Mouse (Mus musculus) heart, embryonic 13.5 days (tissue): ENCODE measurements at regions not wholly inside any gene's neighbourhood (a gene's known extent, or its start where the extent isn't known, plus 50 kb on each side); places are given as distances from the start of the nearest gene placed in this dataset.
A peak's percentile ranks its signal among the peaks of the same experiment; 100 is the strongest.

Source experiments
- ATAC-seq: fragments of 200-750 bp; cut with Nextera tagmentation; 2 replicates; pipeline ENCODE4 v1.8.0; 2017; ENCODE audit warnings: moderate TSS enrichment; ENCODE audit not compliant: insufficient number of reproducible peaks, low FRiP score, low TSS enrichment; ENCODE audit errors: extremely low read depth
- H3K27ac ChIP-seq: fragments of 300-500 bp; sonication (generic); replicated peaks from 2 replicates; pipeline ENCODE4 v1.5.1; 2015; ENCODE audit warnings: moderate library complexity, mild to moderate bottlenecking, inconsistent platforms
- H3K27me3 ChIP-seq: fragments of 300-500 bp; sonication (generic); replicated peaks from 2 replicates; pipeline ENCODE4 v1.6.1; 2015; ENCODE audit warnings: mild to moderate bottlenecking, inconsistent platforms
- H3K36me3 ChIP-seq: fragments of 300-500 bp; sonication (generic); 2 replicates; pipeline ENCODE4 v1.6.1; 2015; ENCODE audit warnings: mild to moderate bottlenecking, inconsistent platforms
- H3K4me1 ChIP-seq: fragments of 300-500 bp; sonication (generic); 2 replicates; pipeline ENCODE4 v1.6.1; 2015; ENCODE audit warnings: inconsistent platforms
- H3K4me2 ChIP-seq: fragments of 300-500 bp; sonication (generic); 2 replicates; pipeline ENCODE4 v1.6.1; 2015; ENCODE audit warnings: inconsistent platforms, mild to moderate bottlenecking, moderate library complexity
- H3K4me3 ChIP-seq: fragments of 300-500 bp; sonication (generic); 2 replicates; pipeline ENCODE4 v1.5.1; 2015; ENCODE audit warnings: moderate library complexity, mild to moderate bottlenecking, inconsistent platforms
- H3K9ac ChIP-seq: fragments of 300-500 bp; sonication (generic); 2 replicates; pipeline ENCODE4 v1.6.1; 2015; ENCODE audit warnings: inconsistent platforms, mild to moderate bottlenecking, moderate library complexity
- H3K9me3 ChIP-seq: fragments of 300-500 bp; sonication (generic); 2 replicates; pipeline ENCODE4 v1.6.1; 2016; ENCODE audit warnings: inconsistent platforms
- WGBS: fragments of 180-500 bp; shearing (Covaris S2); methylation state at CpG from one replicate; pipeline ENCODE4 v1.1.7; 2015; ENCODE audit warnings: mixed read lengths; 5-methylcytosine and 5-hydroxymethylcytosine counted together

DNA sequence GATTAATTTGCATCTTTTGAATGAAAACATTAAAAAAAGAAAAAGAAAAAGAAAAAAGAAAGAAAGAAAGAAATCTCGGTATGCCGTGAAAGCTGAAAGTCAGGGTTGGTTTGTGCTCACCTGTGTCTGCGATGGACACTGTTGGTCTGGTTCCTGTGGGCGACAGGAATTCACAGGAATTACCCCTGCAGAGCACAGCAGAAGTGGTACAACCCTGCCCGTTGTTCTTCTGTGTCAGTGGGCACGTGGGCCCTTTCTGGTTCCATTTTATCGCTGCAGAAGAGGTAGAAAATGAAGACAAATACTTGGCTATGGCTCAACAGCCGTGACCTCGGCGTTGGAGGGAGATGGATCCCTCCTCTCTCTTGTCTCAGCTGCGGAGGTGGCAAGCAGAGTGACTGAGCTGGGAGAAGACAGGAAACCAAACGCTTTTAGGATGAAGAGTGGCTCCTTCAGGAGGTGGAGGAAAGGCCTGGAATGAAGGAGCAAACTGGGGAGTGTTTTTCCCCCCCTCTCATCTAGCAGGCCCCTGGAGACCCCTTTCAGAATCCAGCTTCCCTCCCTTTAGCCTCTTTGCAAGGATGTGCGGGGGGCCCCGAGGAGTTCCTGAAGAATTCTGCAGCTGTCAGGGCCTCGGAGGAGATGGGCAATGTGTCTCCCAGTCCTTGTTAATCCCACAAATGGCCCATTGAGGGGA is 134.7 kb upstream of the Map3k1 start:
- Histone ChIP-seq H3K9ac (no peak overlapping the region), H3K27ac (no peak overlapping the region), H3K9me3 (no peaks in the 10 kb centered on the region), H3K4me2 (no peak overlapping the region), H3K36me3 (no peaks in the 10 kb centered on the region), H3K4me3 (no peak overlapping the region), H3K4me1 (peaks cover 43% of the 10 kb centered on the region), H3K27me3 (no peaks in the 10 kb centered on the region)
- 58% methylated on average over 15 of the region's 15 CpGs for WGBS
- ATAC-seq: no peak

DNA sequence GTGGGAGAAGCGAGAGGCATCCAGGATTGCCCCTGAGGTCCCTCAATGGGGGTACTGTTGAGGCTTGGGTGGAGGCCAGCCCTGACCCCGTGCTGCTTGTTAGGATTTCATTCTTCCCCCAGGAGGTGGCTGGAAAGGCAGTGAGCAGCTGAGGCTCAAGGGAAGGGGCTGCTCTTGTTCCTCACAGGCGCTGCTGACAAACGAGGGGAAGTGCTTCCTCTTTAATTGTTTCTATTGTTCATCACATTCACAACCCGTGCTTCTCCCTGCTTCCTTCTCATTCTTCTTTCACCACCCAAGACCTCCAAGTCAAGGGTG is 135.3 kb upstream of the Map3k1 start:
- Histone ChIP-seq H3K27me3 (no peaks in the 10 kb centered on the region), H3K27ac (no peak overlapping the region), H3K4me3 (no peak overlapping the region), H3K9me3 (no peaks in the 10 kb centered on the region), H3K4me2 (no peak overlapping the region), H3K36me3 (no peaks in the 10 kb centered on the region), H3K4me1 (peaks cover 38% of the 10 kb centered on the region), H3K9ac (no peak overlapping the region)
- no peak for ATAC-seq
- 21% methylated on average over 5 of the region's 5 CpGs for WGBS

DNA sequence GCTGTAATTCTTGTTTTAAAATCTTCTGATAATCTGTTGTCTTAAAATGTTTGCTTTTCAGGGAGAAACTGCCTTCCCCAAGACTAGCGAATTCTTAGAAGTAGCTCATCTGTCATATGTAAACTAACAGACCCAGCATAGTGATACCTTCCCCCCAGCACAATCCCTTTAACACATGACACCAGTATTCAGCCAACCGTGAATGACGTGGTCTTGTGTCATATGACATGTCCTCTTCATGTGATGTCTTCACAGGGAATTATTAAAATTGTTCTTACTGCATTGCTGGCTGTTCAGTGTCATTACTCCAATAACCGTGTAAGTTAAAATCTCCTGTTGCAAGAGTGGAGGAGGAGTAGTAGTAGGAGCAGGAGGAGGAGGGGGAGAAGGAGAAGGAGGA is 137.5 kb upstream of the Map3k1 start:
- H3K4me2 ChIP-seq: no peak overlapping the region
- no peak for ATAC-seq
- no peaks in the 10 kb centered on the region for H3K27me3 ChIP-seq
- H3K4me3 ChIP-seq: no peak overlapping the region
- no peak overlapping the region for H3K9ac ChIP-seq
- no peaks in the 10 kb centered on the region for H3K9me3 ChIP-seq
- no peaks in the 10 kb centered on the region for H3K36me3 ChIP-seq
- WGBS: 76% methylated on average over 4 of the region's 4 CpGs
- H3K27ac ChIP-seq: no peak overlapping the region
- peaks cover 16% of the 10 kb centered on the region for H3K4me1 ChIP-seq

DNA sequence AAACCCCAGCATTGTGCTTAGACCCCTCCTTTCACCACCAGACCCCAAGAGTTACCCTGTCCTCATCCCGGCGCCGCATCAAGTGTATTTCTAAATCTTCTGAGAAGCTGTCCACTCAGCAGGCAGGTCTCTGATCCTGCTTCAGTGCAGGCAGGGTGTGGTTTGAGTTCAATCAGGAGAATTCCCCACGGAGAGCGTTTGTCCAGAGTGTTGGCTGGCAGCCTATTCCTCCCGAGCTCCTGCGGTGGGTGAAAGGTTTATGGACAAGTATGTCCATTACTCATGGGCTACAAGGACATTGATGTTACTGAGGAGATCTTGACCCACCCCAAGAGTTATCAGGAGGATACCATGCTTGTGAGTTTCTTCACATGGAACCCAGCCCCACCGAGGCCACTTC is 138.0 kb upstream of the Map3k1 start:
- Histone ChIP-seq H3K27ac (no peak overlapping the region), H3K9ac (no peak overlapping the region), H3K9me3 (no peaks in the 10 kb centered on the region), H3K4me3 (no peak overlapping the region), H3K4me1 (peaks cover 11% of the 10 kb centered on the region; the same call in 1 of the 2 replicates), H3K27me3 (no peaks in the 10 kb centered on the region), H3K36me3 (no peaks in the 10 kb centered on the region), H3K4me2 (no peak overlapping the region)
- no peak for ATAC-seq
- 75% methylated on average over 8 of the region's 8 CpGs for WGBS

DNA sequence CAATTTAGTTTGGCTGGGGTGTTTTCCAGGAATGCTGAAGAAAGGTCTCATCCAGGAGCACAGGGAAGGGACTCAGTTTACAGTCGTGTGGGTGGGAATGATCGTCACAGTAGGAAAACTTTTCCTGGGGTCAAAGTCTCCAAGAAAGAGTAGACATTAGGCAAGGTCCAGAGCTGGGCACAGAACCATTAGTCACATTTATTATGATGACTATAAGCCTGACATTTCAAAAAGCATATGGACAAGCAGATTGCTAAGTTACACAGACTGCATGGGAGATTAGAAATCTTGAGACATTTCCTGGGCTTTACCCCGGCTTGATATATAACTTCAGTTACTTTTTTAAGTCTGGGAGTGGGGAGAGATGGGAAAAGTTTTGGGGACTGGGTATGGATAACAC is 139.6 kb upstream of the Map3k1 start:
- Histone ChIP-seq H3K9ac (no peak overlapping the region), H3K27me3 (no peaks in the 10 kb centered on the region), H3K27ac (no peak overlapping the region), H3K4me1 (peaks cover 11% of the 10 kb centered on the region; the same call in 1 of the 2 replicates), H3K36me3 (no peaks in the 10 kb centered on the region), H3K4me3 (no peak overlapping the region), H3K4me2 (no peak overlapping the region), H3K9me3 (no peaks in the 10 kb centered on the region)
- 53% methylated on average over 3 of the region's 3 CpGs for WGBS
- ATAC-seq: no peak

DNA sequence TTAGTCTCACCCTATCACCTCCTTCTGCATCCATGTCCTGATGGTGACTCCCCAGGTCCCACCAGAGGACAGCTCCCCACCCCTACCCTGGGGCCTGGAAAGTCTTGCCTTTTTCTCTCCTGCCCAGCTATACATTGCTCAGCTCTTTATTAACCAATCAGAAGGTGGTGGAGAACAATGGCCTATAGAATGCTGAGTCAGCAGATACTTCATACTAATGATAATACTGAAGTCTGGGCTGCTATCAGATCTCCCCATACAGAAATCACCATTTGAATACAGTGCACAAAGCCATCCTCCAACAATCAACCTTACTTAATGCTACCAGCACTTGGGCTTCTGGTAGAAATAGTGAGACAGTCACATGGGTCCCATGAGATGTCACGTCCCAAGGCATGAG is 141.2 kb upstream of the Map3k1 start:
- WGBS: 84% methylated on average over 1 of the region's 1 CpGs
- no peaks in the 10 kb centered on the region for H3K9me3 ChIP-seq
- H3K4me2 ChIP-seq: no peak overlapping the region

DNA sequence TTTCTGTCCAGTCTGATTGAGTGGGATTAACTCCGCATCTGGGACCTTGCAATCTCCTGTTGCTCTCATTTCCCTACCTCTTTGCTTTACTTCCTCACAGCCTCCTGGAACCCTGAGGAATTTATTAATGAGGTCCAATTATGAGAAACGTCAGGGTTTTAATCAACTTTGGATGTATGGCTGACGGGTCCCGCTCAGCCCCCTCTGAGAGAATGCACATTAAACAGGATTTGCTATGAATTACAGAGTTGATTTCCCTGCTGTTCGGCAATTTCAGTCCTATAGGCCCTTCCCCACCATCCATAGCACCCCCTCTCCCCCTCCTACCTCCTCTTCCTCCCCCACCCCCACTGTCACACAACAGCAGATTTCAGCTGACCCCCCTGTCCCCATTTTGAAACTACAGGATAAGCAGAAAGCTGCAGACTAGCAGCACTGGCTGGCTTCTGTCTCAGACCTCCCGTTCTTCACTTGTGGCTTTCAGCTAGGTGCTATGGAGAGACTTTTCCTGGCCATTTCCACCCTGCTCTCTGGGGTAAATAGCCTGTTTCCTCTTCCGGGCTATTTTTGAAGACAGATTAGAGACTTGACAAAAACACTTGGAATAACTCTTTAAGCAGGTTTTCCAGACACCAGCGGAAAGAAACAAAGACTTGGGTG is 145.2 kb upstream of the Map3k1 start:
- no peak for ATAC-seq
- H3K4me1 ChIP-seq: peaks cover 32% of the 10 kb centered on the region
- H3K9me3 ChIP-seq: no peaks in the 10 kb centered on the region
- no peaks in the 10 kb centered on the region for H3K36me3 ChIP-seq
- H3K4me2 ChIP-seq: peak overlapping the region; percentile 31
- H3K27me3 ChIP-seq: no peaks in the 10 kb centered on the region
- no peak overlapping the region for H3K9ac ChIP-seq
- H3K27ac ChIP-seq: peak overlapping the region; percentile 61
- H3K4me3 ChIP-seq: no peak overlapping the region
- 56% methylated on average over 8 of the region's 8 CpGs for WGBS

More for the DNA sequence above, 141.2 kb upstream of the Map3k1 start:
- H3K9ac ChIP-seq: no peak overlapping the region
- no peaks in the 10 kb centered on the region for H3K36me3 ChIP-seq
- H3K27ac ChIP-seq: no peak overlapping the region
- ATAC-seq: no peak
- peaks cover 13% of the 10 kb centered on the region for H3K4me1 ChIP-seq
- no peaks in the 10 kb centered on the region for H3K27me3 ChIP-seq
- H3K4me3 ChIP-seq: no peak overlapping the region

DNA sequence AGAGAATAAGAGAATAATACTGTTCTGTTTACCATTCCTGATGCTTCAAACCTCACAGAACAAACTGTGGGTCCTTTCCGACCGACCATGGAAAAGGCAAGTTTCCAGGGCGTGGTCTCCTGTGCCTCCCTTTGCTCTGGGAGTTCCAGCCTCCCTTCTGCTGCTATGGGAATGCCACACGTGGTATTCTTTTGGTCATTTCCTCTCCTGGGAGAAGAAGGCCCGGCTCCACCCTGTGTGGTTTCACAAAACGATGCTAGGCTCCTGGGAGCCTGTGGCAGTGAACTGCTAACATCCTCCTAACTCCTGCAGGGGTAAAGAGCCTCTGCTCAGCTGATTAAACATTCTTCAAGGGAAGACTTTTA is 145.7 kb upstream of the Map3k1 start:
- H3K4me1 ChIP-seq: peaks cover 32% of the 10 kb centered on the region
- no peak; the same call in 1 of the 2 replicates for ATAC-seq
- no peaks in the 10 kb centered on the region for H3K27me3 ChIP-seq
- H3K4me3 ChIP-seq: no peak overlapping the region
- no peaks in the 10 kb centered on the region for H3K9me3 ChIP-seq
- WGBS: 11% methylated on average over 6 of the region's 6 CpGs
- H3K4me2 ChIP-seq: peak overlapping the region; percentile 31
- no peaks in the 10 kb centered on the region for H3K36me3 ChIP-seq
- H3K9ac ChIP-seq: 0 out of 2 replicates have a peak overlapping the region, but pooled peaks have one; percentile 24
- H3K27ac ChIP-seq: peak overlapping the region; percentile 61

DNA sequence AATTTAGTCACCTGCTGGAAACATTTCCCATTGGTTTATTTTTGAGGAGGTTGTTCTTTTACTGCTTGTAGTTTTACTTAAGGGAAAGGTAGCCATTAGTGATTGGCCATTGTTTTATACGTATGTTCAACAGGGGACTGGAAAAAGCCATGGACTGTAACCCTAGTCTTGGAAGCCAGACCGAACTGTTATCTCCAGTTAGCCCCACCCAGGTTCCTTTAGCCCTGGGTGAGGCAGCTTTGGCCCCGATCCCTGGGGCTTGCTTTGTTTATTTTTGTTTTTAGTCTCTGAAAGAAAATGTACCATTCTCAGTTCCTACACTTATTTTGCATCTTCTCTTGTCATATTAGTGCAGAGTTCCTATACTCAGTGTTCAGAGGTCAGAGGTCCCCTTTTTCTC is 148.3 kb upstream of the Map3k1 start:
- H3K9ac ChIP-seq: no peak overlapping the region
- no peak for ATAC-seq
- no peak overlapping the region for H3K4me2 ChIP-seq
- H3K27ac ChIP-seq: no peak overlapping the region
- H3K4me1 ChIP-seq: peaks cover 32% of the 10 kb centered on the region
- H3K4me3 ChIP-seq: no peak overlapping the region
- WGBS: 39% methylated on average over 3 of the region's 3 CpGs
- 0 out of 2 replicates have a peak, but pooled peaks cover 4% of the 10 kb centered on the region for H3K9me3 ChIP-seq
- no peaks in the 10 kb centered on the region for H3K27me3 ChIP-seq
- H3K36me3 ChIP-seq: no peaks in the 10 kb centered on the region

DNA sequence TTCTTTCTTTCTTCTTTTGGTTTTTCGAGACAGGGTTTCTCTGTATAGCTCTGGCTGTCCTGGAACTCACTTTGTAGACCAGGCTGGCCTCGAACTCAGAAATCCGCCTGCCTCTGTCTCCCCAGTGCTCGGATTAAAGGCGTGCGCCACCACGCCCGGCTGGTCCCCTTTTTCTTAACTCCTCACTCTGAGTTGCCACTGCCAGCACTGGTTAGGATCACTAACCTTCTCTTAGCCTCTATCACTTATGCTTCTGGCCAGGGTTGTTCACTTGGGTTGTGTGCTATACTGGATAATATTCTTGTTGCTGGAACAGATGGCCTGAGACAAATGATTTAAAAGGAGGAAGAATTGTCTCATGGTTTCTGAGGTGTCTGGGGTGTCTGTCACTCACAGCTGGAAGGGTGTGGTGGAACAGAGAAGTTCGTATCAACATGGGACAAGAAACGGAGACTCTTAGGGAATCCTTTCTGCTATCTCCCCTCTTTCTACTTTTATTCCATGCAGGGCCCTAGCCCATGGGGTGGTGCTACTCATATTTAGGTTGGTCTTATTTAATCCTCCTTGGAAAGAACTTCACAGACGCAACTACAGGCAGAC is 149.0 kb upstream of the Map3k1 start:
- Histone ChIP-seq H3K36me3 (no peaks in the 10 kb centered on the region), H3K27ac (no peak overlapping the region), H3K9ac (no peak overlapping the region), H3K9me3 (0 out of 2 replicates have a peak, but pooled peaks cover 4% of the 10 kb centered on the region), H3K4me2 (no peak overlapping the region), H3K27me3 (no peaks in the 10 kb centered on the region), H3K4me1 (peaks cover 32% of the 10 kb centered on the region), H3K4me3 (no peak overlapping the region)
- ATAC-seq: no peak
- WGBS: 85% methylated on average over 11 of the region's 11 CpGs

DNA sequence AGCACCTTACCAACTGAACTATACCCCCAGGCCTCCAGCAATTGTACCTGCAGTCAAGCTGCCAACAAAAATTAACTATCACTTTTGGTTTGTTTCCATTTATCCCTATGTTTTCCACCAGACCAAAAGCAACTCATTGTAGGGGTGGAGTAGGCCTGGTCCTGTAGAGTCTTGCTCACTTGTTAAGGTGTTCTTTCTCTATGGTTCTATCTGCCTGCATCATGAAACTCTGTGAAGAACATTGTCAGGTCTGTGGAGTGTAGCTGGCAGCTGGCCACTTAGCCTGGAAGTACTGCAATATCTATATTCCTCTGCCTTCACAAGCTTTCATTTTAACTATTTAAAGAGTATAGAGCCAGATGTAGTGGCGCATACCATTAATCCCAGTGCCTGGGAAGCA is 149.6 kb upstream of the Map3k1 start:
- H3K9ac ChIP-seq: no peak overlapping the region
- H3K4me2 ChIP-seq: no peak overlapping the region
- no peaks in the 10 kb centered on the region for H3K36me3 ChIP-seq
- no peak overlapping the region for H3K4me3 ChIP-seq
- H3K27ac ChIP-seq: no peak overlapping the region
- no peak for ATAC-seq
- 84% methylated on average over 1 of the region's 1 CpGs for WGBS
- peaks cover 32% of the 10 kb centered on the region for H3K4me1 ChIP-seq
- H3K9me3 ChIP-seq: 0 out of 2 replicates have a peak, but pooled peaks cover 4% of the 10 kb centered on the region
- no peaks in the 10 kb centered on the region for H3K27me3 ChIP-seq

DNA sequence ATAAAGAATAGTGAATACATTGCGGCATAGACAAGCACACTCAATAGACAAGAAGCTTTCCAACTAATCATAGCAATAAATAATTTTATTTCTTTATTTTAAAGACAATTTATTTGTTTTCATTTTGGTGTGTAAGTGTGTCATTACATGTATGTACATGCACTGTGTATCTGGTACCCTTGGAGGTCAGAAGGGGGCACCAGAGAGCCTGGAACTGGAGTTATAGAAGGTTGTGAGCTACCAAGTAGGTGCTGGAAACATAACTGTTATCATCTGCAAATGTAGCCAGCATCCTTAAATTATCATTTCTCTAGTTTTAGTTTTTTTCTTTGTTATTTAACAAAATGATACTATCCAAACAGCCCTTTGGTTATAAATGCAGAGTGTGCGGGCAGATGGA is 151.2 kb upstream of the Map3k1 start:
- no peak overlapping the region for H3K4me2 ChIP-seq
- no peak overlapping the region for H3K27ac ChIP-seq
- H3K36me3 ChIP-seq: no peaks in the 10 kb centered on the region
- no peak for ATAC-seq
- H3K4me1 ChIP-seq: peaks cover 19% of the 10 kb centered on the region
- no peak overlapping the region for H3K4me3 ChIP-seq
- WGBS: 98% methylated on average over 2 of the region's 2 CpGs
- H3K9ac ChIP-seq: no peak overlapping the region
- H3K9me3 ChIP-seq: 0 out of 2 replicates have a peak, but pooled peaks cover 4% of the 10 kb centered on the region
- no peaks in the 10 kb centered on the region for H3K27me3 ChIP-seq
